Mouse (Mus musculus) midbrain, embryonic 16.5 days (tissue): Measurements from ENCODE around the gene Isg20. TPM values are rescaled to one million over a fixed set of nuclear protein-coding genes. Genes with fewer than 3 reads are reported as not detected.

Experiments
- ATAC-seq: fragments of 200-750 bp; cut with Nextera tagmentation; 2 replicates; pipeline ENCODE4 v1.8.0; 2017; ENCODE audit warnings: moderate TSS enrichment
- H3K27ac ChIP-seq: fragments of 300-500 bp; sonication (generic); 2 replicates; pipeline ENCODE4 v1.5.1; 2014; ENCODE audit warnings: mild to moderate bottlenecking, low read length, mixed read lengths
- H3K27me3 ChIP-seq: fragments of 300-500 bp; sonication (generic); 2 replicates; pipeline ENCODE4 v1.6.1; 2014; ENCODE audit warnings: low read depth, low read length, mixed read lengths; ENCODE audit not compliant: control insufficient read depth, insufficient read depth
- H3K36me3 ChIP-seq: fragments of 300-500 bp; sonication (generic); 2 replicates; pipeline ENCODE4 v1.6.1; 2014; ENCODE audit warnings: mild to moderate bottlenecking, low read length, moderate library complexity, mixed read lengths; ENCODE audit not compliant: control insufficient read depth, insufficient read depth
- H3K4me1 ChIP-seq: fragments of 300-500 bp; sonication (generic); 2 replicates; pipeline ENCODE4 v1.6.1; 2014; ENCODE audit warnings: mild to moderate bottlenecking, low read length, mixed read lengths; ENCODE audit not compliant: control insufficient read depth, insufficient read depth
- H3K4me2 ChIP-seq: fragments of 300-500 bp; sonication (generic); 2 replicates; pipeline ENCODE4 v1.6.1; 2014; ENCODE audit warnings: mild to moderate bottlenecking, low read length, mixed read lengths
- H3K4me3 ChIP-seq: fragments of 300-500 bp; sonication (generic); 2 replicates; pipeline ENCODE4 v1.5.1; 2014; ENCODE audit warnings: low read depth, mild to moderate bottlenecking, low read length, moderate library complexity, mixed read lengths
- H3K9ac ChIP-seq: fragments of 300-500 bp; sonication (generic); 2 replicates; pipeline ENCODE4 v1.6.1; 2014; ENCODE audit warnings: low read depth, low read length, mixed read lengths
- H3K9me3 ChIP-seq: fragments of 300-500 bp; sonication (generic); replicated peaks from 2 replicates; pipeline ENCODE4 v1.6.1; 2014; ENCODE audit warnings: mild to moderate bottlenecking, low read length, mixed read lengths; ENCODE audit not compliant: control insufficient read depth, poor library complexity, severe bottlenecking
- WGBS: fragments of 180-500 bp; shearing (Covaris S2); extraction: QIAGEN DNeasy Blood & Tissue Kit; methylation state at CpG from one replicate; pipeline ENCODE4 v1.1.7; 2014; 5-methylcytosine and 5-hydroxymethylcytosine counted together
- microRNA-seq: library from miRNA; unstranded; fragments of <30 nt; microRNA quantifications from one replicate; pipeline ENCODE4, GENCODE M21; 2017
- polyA plus RNA-seq: library from polyadenylated mRNA; unstranded; fragments of >200 nt; fragmentation: Nextera tagmentation; extraction: Ambion mirVana; gene quantifications from 2 replicates; pipeline ENCODE4 v1.2.1, GENCODE M21; 2015

Gene Isg20
- polyA plus RNA-seq, 1 experiment from 2014 or later, result 2.7 TPM

DNA sequence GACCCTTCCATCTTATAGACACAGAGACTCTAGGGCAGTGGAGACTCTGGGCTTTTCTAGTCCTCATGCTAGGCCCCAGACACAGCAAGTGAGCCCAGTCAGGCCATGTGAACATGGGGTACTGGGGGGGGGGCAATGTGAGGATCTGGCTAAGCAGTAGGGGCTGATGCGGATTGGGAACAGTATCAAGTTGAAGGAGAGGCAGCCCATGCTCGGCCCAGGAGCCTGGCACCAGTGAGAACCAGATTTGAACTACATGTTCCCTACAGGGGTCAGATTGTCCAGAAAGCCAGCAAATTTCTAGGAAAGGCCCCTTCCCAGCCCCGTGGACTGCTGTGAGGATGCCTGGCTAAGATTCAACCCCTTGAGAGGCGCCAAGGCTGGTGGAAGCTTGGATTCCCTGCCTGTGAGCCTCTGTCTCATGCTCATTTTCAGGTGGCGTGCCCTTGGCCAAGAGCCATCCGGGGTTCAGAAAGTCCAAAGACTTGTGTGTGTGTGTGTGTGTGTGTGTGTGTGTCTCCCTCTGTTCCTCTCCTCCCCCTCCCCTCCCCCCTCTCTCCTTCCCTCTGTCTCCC is 45.4 kb downstream of the Isg20 start:
- no peak overlapping the region for H3K4me2 ChIP-seq
- H3K9me3 ChIP-seq, result no peaks in the 10 kb centered on the region
- H3K4me1 ChIP-seq, result peaks cover 7% of the 10 kb centered on the region; the same call in 1 of the 2 replicates
- no peak overlapping the region for H3K4me3 ChIP-seq
- H3K27me3 ChIP-seq, result no peaks in the 10 kb centered on the region
- 57% methylated on average over 6 of the region's 6 CpGs for WGBS
- no peak overlapping the region for H3K27ac ChIP-seq
- H3K36me3 ChIP-seq, result no peaks in the 10 kb centered on the region
- ATAC-seq, result peak; percentile 42; the same call in 1 of the 2 replicates
- no peak overlapping the region for H3K9ac ChIP-seq

DNA sequence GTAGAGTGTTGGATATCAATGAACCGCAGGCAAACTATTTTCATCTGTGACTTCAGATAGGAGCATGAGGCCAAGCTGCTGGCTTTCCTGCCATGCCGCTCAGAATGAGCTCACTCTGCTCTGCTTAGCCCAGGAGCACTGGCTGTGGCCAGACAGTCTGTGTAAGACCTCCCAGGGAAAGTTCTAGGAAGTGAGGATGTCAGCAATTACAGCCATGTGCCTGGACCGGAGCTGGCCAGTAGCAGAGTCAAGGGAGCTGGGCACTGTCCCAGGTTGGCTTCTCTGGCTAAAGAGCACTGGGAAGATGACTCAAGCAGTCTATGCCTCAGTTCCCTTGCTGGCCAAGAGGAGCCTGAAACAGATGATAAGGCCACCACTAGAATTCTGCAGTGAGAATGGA is 50.7 kb downstream of the Isg20 start:
- WGBS, result 90% methylated on average over 3 of the region's 3 CpGs

More for the DNA sequence above, 50.7 kb downstream of the Isg20 start:
- Histone ChIP-seq H3K9me3 (no peaks in the 10 kb centered on the region), H3K4me3 (no peak overlapping the region), H3K4me2 (no peak overlapping the region), H3K36me3 (no peaks in the 10 kb centered on the region), H3K9ac (no peak overlapping the region), H3K27me3 (no peaks in the 10 kb centered on the region; the same call in 1 of the 2 replicates), H3K4me1 (no peaks in the 10 kb centered on the region), H3K27ac (no peak overlapping the region)
- ATAC-seq, result no peak

Small RNAs within 50 kb of the gene (microRNA-seq; reads per million reads assigned to microRNA genes)
- 516 reads per million, percentile 72 among the genes with 10 or more reads in this experiment for gene Mir7-2

Other genes starting within 250 kb of the Isg20 start
- gene Ntrk3, start 175.4 kb upstream of the Isg20 start, polyA plus RNA-seq, result 21.7 and 24.7 TPM in 2 replicates
- gene Mrps11, start 130.3 kb upstream of the Isg20 start, polyA plus RNA-seq, result 61.9 and 69.2 TPM in 2 replicates
- gene Mrpl46, start 129.9 kb upstream of the Isg20 start, polyA plus RNA-seq, result 54.5 and 54.7 TPM in 2 replicates
- gene Det1, start 66.2 kb upstream of the Isg20 start, polyA plus RNA-seq, result 14.0 and 14.1 TPM in 2 replicates
- gene Aen, start 17.6 kb upstream of the Isg20 start, polyA plus RNA-seq, result 48.5 and 54.0 TPM in 2 replicates
- gene Acan, start 140.1 kb downstream of the Isg20 start, polyA plus RNA-seq, result 0.12 and 0.24 TPM in 2 replicates
- gene Hapln3, start 217.6 kb downstream of the Isg20 start, polyA plus RNA-seq, result 1.3 and 2.3 TPM in 2 replicates
- gene Mfge8, start 235.6 kb downstream of the Isg20 start, polyA plus RNA-seq, result 132 and 236 TPM in 2 replicates